Mouse (Mus musculus): Measurements from ENCODE around the gene Fam98b.

Fam98b gene

DNA sequence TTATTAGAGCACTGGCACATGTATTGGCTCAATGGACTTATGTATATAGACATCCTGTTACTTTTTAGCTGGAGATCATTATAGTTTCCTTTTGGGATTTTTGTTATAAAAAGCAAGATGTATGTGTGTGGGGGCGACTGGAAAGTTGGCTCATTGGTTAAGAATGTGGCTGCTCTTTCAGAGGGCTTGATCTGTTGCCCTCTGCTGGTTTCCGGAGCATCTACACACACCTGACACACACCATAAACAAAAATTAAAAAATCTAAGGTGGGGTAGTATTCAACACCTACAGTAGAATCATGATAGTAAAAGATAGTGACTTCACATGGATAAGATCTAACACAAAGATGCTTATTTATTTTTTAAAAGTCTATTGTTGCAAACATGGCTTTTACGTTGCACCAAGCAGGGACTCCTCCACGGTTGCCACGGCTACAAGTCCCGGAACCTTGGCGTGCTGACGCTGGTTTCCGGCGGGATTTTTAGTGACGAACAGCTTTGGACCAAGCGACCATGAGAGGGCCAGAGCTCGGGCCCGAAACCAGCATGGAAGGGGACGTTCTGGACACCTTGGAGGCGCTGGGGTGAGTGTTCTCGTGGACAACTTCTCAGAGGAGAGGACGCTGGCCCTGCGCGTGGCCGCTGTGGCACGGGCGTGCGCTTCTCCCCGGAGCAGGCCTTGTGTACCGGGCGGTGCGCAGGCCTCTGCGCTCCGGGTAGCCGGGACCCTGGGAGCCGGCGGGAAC, at the start of gene Fam98b:
Fam98b (plus strand) TSS at position 485 of the 746 bp plus-strand sequence.
- peak; percentile 80 for DNase-seq

GRCm38 (mm10) chr2:117200869-117201338, 48.6 kb upstream of the Fam98b start:
- DNase-seq, result no peak

- DNase-seq, result no peak
Observed at GRCm38 (mm10) chr2:117203350-117203749, 46.2 kb upstream of the Fam98b start.

- DNase-seq, result no peak
Observed at GRCm38 (mm10) chr2:117204534-117204933, 45.0 kb upstream of the Fam98b start.

DNA sequence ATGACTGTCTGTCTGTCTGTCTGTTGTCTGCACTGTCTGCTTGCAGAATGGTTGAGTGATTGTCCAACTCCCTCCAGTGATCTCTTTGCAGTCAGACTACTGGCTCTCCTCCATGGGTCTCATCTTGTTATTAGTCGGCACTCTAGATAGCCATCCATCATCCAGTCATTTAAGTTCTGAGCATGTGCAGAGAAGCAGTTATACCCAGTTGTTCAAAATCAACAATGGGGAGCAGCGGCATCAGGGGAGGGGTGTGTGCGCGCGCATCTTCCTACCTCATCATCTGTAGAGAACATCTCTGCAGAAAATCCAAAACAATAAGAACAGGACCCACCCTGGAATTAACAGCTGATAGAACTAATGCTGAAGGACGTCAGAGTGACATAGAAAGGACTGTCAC, 44.5 kb upstream of the Fam98b start:
- DNase-seq, result no peak

DNA sequence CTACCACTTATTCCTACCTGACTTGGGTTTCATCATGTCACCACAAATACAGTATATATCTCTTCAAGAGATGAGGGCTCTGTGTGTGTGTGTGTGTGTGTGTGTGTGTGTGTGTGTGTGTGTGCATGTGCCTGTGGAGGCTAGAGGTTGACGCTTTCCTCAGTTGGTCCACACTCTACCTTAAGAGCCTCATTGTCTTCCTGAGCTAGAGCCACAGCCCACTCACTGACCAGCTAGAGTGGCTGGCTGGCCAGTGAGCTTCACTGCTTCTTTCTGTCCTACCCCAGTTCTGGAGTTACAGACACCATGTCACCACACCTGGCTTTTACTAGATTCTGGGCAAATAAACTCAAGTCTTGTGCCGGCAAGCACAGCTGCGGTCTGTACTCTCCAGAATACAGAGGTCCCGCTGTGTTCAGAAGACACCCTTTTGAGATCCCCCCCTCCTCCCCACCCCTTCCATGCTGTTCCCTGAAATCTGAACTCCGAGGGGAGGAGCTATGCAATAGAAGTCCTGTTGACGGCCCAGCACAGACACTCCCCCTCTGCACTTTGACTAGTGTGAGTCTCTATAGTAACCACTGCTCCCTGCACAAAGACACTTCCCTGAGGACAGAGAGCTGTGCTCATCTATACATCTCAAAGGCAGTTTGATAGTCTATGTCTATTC, 39.0 kb upstream of the Fam98b start:
- DNase-seq, result no peak

GRCm38 (mm10) chr2:117216152-117216551, 33.4 kb upstream of the Fam98b start:
- no peak for DNase-seq

DNA sequence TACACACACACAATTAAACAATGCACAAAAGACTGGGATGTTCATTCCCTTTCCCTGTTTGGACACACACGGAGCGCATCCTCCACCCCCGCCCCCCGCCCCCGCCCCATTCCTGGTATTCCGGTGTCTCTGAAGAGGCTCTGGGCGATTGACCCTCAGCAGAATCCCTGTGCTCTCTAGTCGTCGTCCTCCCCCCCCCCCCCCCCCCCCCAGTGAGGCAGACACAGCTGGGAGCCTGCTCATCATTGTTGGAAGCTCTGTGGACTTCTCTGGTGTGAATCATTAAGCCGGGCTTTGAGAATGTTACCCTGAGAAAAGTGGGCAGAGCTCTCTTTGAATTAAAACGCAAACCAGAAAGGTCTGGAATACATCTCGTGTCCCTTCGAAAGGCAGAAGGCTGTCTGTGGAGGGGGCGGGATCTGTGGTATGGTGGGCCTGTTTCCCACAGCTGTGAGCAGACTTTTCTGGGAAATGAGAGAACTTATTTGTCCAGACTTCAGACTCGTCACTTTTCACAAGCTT, 31.8 kb upstream of the Fam98b start:
- no peak for DNase-seq

DNA sequence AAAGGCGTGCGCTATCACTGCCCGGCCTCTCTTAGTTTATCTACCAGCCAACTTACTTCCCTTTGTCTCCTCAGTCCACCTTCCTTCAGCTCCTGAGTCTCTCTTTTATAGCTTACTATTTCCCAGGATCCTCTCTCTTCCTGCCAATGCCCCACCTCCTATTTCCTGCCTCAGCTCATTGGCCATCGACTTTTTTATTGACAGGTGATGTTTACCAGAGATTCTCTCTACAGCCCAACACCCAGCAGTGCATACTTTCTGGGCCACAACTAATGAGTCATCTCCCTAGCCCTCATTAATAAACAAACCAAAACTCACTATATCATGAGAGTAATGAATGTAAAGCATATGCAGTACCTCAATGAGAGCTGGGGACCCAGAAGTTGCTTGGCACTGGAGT, 30.0 kb upstream of the Fam98b start:
- DNase-seq, result no peak

- no peak for DNase-seq
Observed at GRCm38 (mm10) chr2:117222651-117223050, 26.9 kb upstream of the Fam98b start.

- no peak for DNase-seq
Observed at GRCm38 (mm10) chr2:117228601-117229125, 20.9 kb upstream of the Fam98b start.

DNA sequence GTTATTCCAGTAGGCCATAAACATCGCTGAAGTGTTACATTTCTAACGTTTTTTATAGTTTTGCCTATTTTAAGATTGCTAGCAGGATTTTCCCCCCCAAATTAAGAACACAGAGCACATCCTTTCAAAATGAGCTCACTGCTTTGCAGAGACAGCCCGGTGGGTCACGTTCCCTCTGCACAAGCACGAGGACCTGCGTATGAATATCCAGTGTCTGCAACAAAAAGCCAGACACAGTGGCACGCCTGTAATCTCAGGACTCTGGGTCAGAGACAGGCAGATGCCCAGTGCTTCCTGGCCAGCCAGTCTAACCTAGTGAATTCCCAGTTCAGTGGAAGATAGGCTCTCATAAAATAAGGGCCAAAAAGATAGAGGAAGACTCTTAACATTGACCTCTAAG, 19.3 kb upstream of the Fam98b start:
- DNase-seq, result no peak

DNA sequence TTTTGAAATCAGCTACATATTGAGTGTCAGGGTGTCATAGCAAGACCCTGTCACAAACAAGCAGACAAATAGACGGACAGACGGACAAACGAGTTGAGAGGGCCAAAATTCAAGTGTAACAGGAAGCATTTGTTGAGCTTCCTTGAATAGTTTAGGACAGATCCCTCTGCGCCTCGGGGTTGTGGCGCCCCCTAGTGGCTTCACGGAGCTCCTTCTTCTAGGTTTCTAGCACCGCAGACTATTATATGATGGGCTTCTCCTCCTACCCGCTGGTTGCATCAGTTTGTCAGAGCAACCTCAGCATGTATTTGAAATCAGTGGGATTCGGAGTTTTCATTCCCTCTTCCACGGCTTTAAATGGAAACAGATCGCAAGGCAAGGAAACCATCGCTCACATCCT, 18.3 kb upstream of the Fam98b start:
- DNase-seq, result peak; percentile 66

GRCm38 (mm10) chr2:117241953-117242352, 7.6 kb upstream of the Fam98b start:
- DNase-seq, result no peak

GRCm38 (mm10) chr2:117250001-117250510, 517 bp downstream of the Fam98b start:
- DNase-seq, result no peak

DNA sequence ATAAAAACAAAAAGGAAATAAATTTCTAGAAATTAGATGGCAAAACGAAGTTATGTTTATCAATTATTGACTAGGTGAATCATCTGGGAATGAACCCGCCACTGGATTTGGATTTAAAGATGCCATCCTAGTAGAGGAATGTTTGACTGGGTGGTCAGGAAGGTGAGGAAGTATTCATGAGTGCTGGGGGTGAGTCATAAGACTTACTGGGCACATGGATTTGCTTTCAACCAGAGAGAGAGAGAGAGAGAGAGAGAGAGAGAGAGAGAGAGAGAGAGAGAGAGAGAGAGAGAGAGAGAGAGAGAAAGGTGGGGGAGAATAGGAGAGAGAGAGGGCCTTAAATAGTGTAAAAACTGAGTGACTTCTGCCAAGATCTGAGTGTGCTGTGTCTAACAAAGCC, 5.9 kb downstream of the Fam98b start:
- DNase-seq, result no peak

- DNase-seq, result no peak
Observed at GRCm38 (mm10) chr2:117257617-117258016, 8.1 kb downstream of the Fam98b start.

- no peak for DNase-seq
Observed at GRCm38 (mm10) chr2:117262184-117262583, 12.6 kb downstream of the Fam98b start.

DNA sequence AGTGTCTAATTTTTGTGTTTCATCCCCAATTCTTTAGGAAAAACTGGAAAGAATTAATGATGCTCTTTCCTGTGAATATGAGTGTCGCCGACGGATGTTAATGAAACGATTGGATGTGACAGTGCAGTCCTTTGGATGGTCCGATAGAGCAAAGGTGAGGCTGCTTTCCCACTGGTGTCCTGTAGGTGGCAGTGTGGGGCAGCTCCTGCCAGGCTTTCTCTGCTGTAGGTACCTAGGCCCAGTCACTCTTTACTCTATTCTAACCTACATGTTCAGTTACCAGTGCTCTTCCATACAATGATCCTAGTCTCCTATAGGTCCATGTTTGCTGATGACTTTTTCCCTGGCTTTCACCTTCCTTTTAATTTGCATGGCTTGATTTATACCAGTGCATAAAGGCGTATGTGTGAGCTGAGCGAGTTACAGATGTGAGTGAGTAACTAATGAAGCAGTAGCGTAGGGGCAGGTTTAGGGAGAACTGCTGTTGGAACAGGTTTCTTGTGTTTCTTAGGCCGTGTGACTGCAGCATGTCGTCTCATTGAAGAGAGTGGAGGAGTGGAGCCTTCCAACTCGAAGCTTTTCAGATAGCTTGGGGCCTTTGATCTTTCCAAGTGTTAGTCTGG, 14.4 kb downstream of the Fam98b start:
- DNase-seq, result peak; percentile 46

GRCm38 (mm10) chr2:117288291-117288690, 38.8 kb downstream of the Fam98b start:
- DNase-seq, result peak; percentile 7

DNA sequence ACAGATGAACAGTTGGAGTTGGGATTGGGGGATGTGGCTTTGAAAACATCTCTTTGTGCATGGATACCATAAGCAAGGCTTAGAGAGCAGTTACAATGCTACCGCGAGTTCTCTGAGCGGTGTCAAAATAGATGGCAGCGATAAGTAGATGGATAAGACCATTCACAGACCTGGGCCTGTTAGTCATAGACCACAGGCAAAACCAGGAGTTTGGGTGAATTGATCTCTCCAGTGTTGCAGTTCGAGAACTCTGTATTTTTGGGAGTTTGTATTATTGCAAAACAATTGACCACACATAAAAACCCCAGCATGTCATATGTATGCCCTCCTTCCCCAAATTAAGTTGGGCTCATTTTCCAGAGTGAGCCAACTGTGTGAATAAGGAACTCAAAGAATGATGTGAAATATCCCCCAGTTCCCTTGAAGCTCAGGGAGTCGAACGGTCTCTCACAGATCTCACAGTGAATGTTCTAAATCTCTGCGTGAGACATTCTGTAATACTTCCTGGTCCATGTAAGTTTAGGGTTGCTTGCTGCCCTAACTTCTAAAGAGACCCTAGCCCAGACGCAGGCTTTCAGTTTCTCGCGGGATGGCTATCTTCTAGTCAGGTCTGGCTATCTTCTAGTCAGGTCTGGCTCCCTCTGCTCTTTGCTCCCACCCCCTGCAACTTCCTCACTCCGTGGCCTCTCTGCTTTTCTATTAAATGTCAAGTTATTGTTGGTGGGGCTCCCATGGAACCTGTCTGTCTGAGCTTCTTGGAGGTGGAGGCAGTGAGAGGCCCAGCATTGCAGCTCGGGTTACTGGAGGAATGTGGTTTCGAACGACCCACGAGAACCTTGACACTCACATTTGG, 50.3 kb downstream of the Fam98b start:
- DNase-seq, result no peak

Measured in cerebellum, adult 11 months (tissue).